Mouse (Mus musculus) testis, adult 2 months (tissue): Measurements from ENCODE around the gene Wdr81. TPM values are rescaled to one million over a fixed set of nuclear protein-coding genes. Genes with fewer than 3 reads are reported as not detected.
"Not testable (repeated sequence)": the region's sequence is repeated elsewhere in the genome, so short reads cannot be mapped to it uniquely, and the experiment has no call there.

Source experiments
- H3K27ac ChIP-seq: fragments of 200-500 bp; 2 replicates; pipeline ENCODE4 v1.5.1; 2012; ENCODE audit warnings: low read depth, low read length; ENCODE audit not compliant: control insufficient read depth, insufficient read depth
- H3K27me3 ChIP-seq: fragments of 200-500 bp; 2 replicates; pipeline ENCODE4 v1.6.1; 2012; ENCODE audit warnings: mild to moderate bottlenecking, low read length, moderate library complexity; ENCODE audit not compliant: control insufficient read depth, insufficient read depth
- H3K36me3 ChIP-seq: fragments of 200-500 bp; 2 replicates; pipeline ENCODE4 v1.6.1; 2012; ENCODE audit warnings: mild to moderate bottlenecking, low read length; ENCODE audit not compliant: control insufficient read depth, insufficient read depth
- H3K4me1 ChIP-seq: fragments of 200-500 bp; 2 replicates; pipeline ENCODE4 v1.6.1; 2012; ENCODE audit warnings: low read length; ENCODE audit not compliant: control insufficient read depth, insufficient read depth
- H3K4me3 ChIP-seq: fragments of 200-500 bp; 2 replicates; pipeline ENCODE4 v1.5.1; 2012; ENCODE audit warnings: low read depth, mild to moderate bottlenecking, low read length, moderate library complexity, mixed read lengths; ENCODE audit not compliant: control insufficient read depth
- CTCF ChIP-seq: fragments of 200-500 bp; IDR thresholded peaks from 2 replicates; pipeline ENCODE4 v1.5.1; 2012; ENCODE audit warnings: low read depth, mild to moderate bottlenecking, inconsistent platforms, low read length, moderate library complexity; ENCODE audit not compliant: control insufficient read depth, insufficient read depth, insufficient replicate concordance
- POLR2A ChIP-seq: fragments of 200-500 bp; IDR thresholded peaks from 2 replicates; pipeline ENCODE4 v1.6.1; 2012; ENCODE audit warnings: low read depth, mild to moderate bottlenecking, inconsistent platforms, low read length, moderate library complexity; ENCODE audit not compliant: control insufficient read depth
- polyA plus RNA-seq: library from polyadenylated mRNA; depleted of rRNA; stranded (reverse); fragments of >200 nt; gene quantifications from 2 replicates; pipeline ENCODE4 v1.2.3, GENCODE M21; 2012

Gene Wdr81
- polyA plus RNA-seq, 1 experiment, result 5.1 TPM

GRCm38 (mm10) chr11:75460103-75460843 lies 5.8 kb upstream of the Wdr81 start:
- no peak for TF ChIP-seq CTCF
- peak; percentile 22; the same call in 1 of the 2 replicates for TF ChIP-seq POLR2A
- Histone ChIP-seq H3K27me3 (no peaks in the 10 kb centered on the region), H3K4me3 (peak overlapping the region; percentile 85), H3K27ac (peak overlapping the region; percentile 95), H3K36me3 (no peaks in the 10 kb centered on the region), H3K4me1 (peaks cover 36% of the 10 kb centered on the region)

GRCm38 (mm10) chr11:75459751-75460102 lies 5.2 kb upstream of the Wdr81 start:
- peaks cover 34% of the 10 kb centered on the region for H3K4me1 ChIP-seq
- peak overlapping the region; percentile 95 for H3K27ac ChIP-seq
- H3K36me3 ChIP-seq, result no peaks in the 10 kb centered on the region
- TF ChIP-seq CTCF (no peak), POLR2A (no peak)
- no peaks in the 10 kb centered on the region for H3K27me3 ChIP-seq
- H3K4me3 ChIP-seq, result peak overlapping the region; percentile 41

DNA sequence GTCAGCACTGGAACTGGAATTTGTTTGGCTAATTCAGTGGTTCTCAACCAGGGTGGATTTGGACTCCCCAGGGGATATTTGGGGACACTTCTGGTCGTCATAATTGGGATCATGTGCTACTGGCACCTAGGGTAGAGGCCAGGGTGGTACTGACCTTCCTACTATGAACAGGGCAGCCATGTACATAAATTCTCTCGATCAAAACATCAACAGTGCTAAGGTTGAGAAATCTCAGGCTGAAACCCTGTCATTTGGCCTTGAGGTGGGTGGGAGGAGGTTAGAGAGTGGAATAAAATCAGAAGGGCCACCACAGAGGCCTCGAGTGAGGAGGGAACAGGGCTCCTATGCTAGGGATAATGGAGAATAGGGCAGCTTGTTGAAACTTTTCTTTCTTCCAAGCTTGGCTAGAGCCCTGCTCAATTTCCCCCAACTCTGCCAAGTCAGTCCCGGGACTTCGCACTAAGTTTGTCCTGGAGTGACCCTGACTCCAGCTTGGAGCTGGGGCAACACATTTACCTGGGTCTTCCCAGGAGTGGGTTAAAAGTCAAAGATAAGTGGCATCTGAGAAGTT lies 4.7 kb upstream of the Wdr81 start:
- Histone ChIP-seq H3K27me3 (no peaks in the 10 kb centered on the region), H3K4me3 (no peak overlapping the region), H3K27ac (peak overlapping the region; percentile 95; the same call in 1 of the 2 replicates), H3K4me1 (peaks cover 38% of the 10 kb centered on the region), H3K36me3 (no peaks in the 10 kb centered on the region)
- TF ChIP-seq CTCF, result no peak
- no peak for TF ChIP-seq POLR2A

GRCm38 (mm10) chr11:75458628-75459041 lies 4.1 kb upstream of the Wdr81 start:
- TF ChIP-seq CTCF (no peak), POLR2A (no peak)
- Histone ChIP-seq H3K4me3 (no peak overlapping the region), H3K27me3 (no peaks in the 10 kb centered on the region), H3K36me3 (no peaks in the 10 kb centered on the region), H3K4me1 (peaks cover 42% of the 10 kb centered on the region), H3K27ac (no peak overlapping the region)

DNA sequence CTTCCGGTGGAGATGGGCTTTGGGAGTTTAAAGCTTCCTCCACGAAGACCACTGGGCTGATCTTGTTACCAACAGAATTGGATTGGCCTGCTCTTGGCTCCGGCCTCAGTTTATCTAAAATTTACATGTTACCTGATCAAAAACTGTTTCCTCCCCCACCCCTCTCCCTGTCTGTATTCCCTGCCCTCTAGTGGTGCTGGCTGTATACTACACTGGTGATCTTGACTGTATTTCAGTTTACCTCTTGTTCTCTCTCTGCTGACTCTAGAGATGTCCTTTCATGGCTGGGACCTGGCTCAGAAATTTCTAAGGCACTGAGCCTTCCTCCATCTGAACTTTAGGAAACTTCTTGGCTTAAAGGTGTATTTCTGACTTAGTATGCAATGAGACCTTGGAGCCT lies 3.7 kb upstream of the Wdr81 start:
- H3K36me3 ChIP-seq, result no peaks in the 10 kb centered on the region
- H3K27ac ChIP-seq, result no peak overlapping the region
- TF ChIP-seq CTCF, result no peak; the same call in 1 of the 2 replicates
- TF ChIP-seq POLR2A, result no peak
- H3K4me1 ChIP-seq, result peaks cover 38% of the 10 kb centered on the region
- H3K27me3 ChIP-seq, result no peaks in the 10 kb centered on the region
- H3K4me3 ChIP-seq, result no peak overlapping the region

DNA sequence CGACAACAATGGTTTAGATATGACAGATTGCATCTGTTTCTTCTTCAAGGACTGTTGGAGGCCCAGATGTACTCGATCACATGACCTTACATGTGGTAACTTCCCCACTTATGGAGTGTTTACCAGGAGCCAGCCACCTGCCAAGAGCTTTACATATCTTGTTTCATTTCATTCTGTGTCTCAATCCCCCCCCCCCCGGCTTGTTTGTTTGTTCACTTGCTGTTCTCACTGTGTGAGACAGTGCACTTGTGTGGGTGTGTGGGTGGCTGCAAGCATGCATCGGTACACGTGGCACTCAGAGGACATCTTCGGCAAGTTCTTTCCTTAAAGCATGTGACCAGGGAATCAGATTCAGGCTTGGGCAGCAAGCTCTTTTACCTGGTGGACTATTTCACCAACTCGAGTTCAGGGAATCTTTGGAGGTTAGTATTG lies 1.9 kb upstream of the Wdr81 start:
- no peak overlapping the region for H3K4me3 ChIP-seq
- H3K4me1 ChIP-seq, result peaks cover 26% of the 10 kb centered on the region
- no peaks in the 10 kb centered on the region for H3K27me3 ChIP-seq
- H3K27ac ChIP-seq, result no peak overlapping the region
- no peak for TF ChIP-seq CTCF
- no peak for TF ChIP-seq POLR2A
- no peaks in the 10 kb centered on the region for H3K36me3 ChIP-seq

DNA sequence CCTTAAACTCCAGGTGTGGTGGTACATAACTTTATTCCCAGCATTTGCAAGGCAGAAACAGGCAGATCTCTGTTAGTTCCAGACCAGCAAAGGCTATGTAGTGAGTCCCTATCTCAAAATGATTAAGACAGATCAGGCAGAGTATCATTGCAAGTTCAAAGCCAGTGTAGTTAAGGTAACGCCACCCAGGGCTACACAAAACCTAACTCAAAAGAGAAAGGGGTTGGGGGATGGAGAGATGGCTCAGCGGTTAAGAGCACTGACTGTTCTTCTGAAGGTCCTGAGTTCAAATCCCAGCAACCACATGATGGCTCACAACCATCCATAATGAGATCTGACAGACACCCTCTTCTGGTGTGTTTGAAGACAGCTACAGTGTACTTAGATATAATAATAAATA lies 1.5 kb upstream of the Wdr81 start:
- not testable (repeated sequence) for H3K4me3 ChIP-seq, H3K36me3 ChIP-seq, H3K27me3 ChIP-seq

More for the DNA sequence above, 1.5 kb upstream of the Wdr81 start:
- not testable (repeated sequence) for H3K27ac ChIP-seq
- peaks cover 26% of the 10 kb centered on the region for H3K4me1 ChIP-seq
